Mouse (Mus musculus) hindbrain, embryonic 11.5 days (tissue): ENCODE measurements around the gene Rhot2. TPM values are rescaled to one million over a fixed set of nuclear protein-coding genes. Genes with fewer than 3 reads are reported as not detected.
"Not testable (repeated sequence)": the region's sequence is repeated elsewhere in the genome, so short reads cannot be mapped to it uniquely, and the experiment has no call there.

Experiments used
- ATAC-seq: fragments of 200-750 bp; cut with Nextera tagmentation; 2 replicates; pipeline ENCODE4 v1.8.0; 2017; ENCODE audit warnings: mild to moderate bottlenecking, moderate TSS enrichment, moderate library complexity; ENCODE audit not compliant: low FRiP score
- DNase-seq: peaks from one replicate; pipeline ENCODE4 v3.0.0-alpha.2; 2015; ENCODE audit warnings: low spot score
- H3K27ac ChIP-seq: fragments of 300-500 bp; sonication (generic); 2 replicates; pipeline ENCODE4 v1.5.1; 2014; ENCODE audit warnings: mild to moderate bottlenecking, low read depth, low read length
- H3K27me3 ChIP-seq: fragments of 300-500 bp; sonication (generic); 2 replicates; pipeline ENCODE4 v1.6.1; 2014; ENCODE audit warnings: mild to moderate bottlenecking, low read length, moderate library complexity, mixed read lengths; ENCODE audit not compliant: control insufficient read depth, insufficient read depth
- H3K36me3 ChIP-seq: fragments of 300-500 bp; sonication (generic); 2 replicates; pipeline ENCODE4 v1.6.1; 2014; ENCODE audit warnings: mild to moderate bottlenecking, low read length, moderate library complexity, mixed read lengths; ENCODE audit not compliant: control insufficient read depth, insufficient read depth
- H3K4me1 ChIP-seq: fragments of 300-500 bp; sonication (generic); replicated peaks from 2 replicates; pipeline ENCODE4 v1.6.1; 2014; ENCODE audit warnings: low read length, mixed read lengths; ENCODE audit not compliant: control insufficient read depth, insufficient read depth
- H3K4me2 ChIP-seq: fragments of 300-500 bp; sonication (generic); replicated peaks from 2 replicates; pipeline ENCODE4 v1.6.1; 2014; ENCODE audit warnings: mild to moderate bottlenecking, low read depth, low read length
- H3K4me3 ChIP-seq: fragments of 300-500 bp; sonication (generic); 2 replicates; pipeline ENCODE4 v1.5.1; 2014; ENCODE audit warnings: low read depth, low read length
- H3K9ac ChIP-seq: fragments of 300-500 bp; sonication (generic); 2 replicates; pipeline ENCODE4 v1.6.1; 2014; ENCODE audit warnings: low read depth, low read length
- H3K9me3 ChIP-seq: fragments of 300-500 bp; sonication (generic); 2 replicates; pipeline ENCODE4 v1.6.1; 2016; ENCODE audit warnings: low read length; ENCODE audit not compliant: control insufficient read depth
- WGBS: fragments of 180-500 bp; shearing (Covaris S2); extraction: QIAGEN DNeasy Blood & Tissue Kit; methylation state at CpG from one replicate; pipeline ENCODE4 v1.1.7; 2014; 5-methylcytosine and 5-hydroxymethylcytosine counted together
- polyA plus RNA-seq: library from polyadenylated mRNA; unstranded; fragments of >200 nt; fragmentation: Nextera tagmentation; extraction: Ambion mirVana; gene quantifications from 2 replicates; pipeline ENCODE4 v1.2.1, GENCODE M21; 2014

The Rhot2 gene
- polyA plus RNA-seq, 1 experiment from 2014 or later, result 9.3 TPM

DNA sequence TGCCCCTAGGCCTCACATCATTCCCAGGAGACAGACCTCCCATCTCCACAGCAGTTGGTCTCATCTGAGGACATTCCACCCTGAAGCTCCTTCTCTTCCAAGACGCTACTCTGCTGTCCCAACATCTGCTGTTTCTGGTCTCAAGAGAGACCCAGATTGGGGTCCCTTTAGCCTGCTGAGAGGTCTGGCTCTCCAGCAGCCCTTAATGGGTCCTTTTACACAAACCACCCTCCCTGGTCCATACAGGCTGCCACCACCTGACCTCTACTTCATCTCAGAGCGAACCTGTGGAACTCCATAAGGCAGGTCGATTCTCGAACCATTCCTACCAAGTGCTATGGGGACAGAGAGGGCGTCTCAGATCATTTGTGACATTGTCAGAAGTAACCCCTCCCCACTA is 36.6 kb downstream of the Rhot2 start:
- ATAC-seq (no peak), DNase-seq (no peak)
- H3K4me2 ChIP-seq, result peak overlapping the region; percentile 87
- 36% methylated on average over 5 of the region's 5 CpGs for WGBS
- peak overlapping the region; percentile 95; the same call in 1 of the 2 replicates for H3K9ac ChIP-seq
- H3K9me3 ChIP-seq, result no peaks in the 10 kb centered on the region
- H3K27ac ChIP-seq, result peak overlapping the region; percentile 98
- H3K4me3 ChIP-seq, result peak overlapping the region; percentile 84; the same call in 1 of the 2 replicates
- no peaks in the 10 kb centered on the region for H3K36me3 ChIP-seq
- H3K27me3 ChIP-seq, result 0 out of 2 replicates have a peak, but pooled peaks cover 2% of the 10 kb centered on the region
- peaks cover 14% of the 10 kb centered on the region; the same call in 1 of the 2 replicates for H3K4me1 ChIP-seq

DNA sequence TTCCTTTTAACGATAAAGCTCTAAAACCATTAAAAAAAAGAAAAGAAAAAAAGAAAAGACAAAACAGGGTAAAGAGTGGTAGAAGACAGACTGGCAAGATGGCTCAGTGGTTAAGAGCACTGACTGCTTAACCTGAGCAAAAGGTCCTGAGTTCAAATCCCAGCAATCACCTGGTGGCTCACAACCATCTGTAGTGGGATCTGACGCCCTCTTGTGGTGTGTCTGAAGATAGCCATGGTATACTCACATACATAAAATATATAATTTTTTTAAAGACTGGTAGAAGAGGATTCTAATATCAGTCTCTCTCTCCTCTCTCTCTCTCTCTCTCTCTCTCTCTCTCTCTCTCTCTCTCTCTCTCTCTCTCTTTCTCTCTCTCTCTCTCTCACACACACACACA is 37.2 kb downstream of the Rhot2 start:
- H3K4me3 ChIP-seq, ATAC-seq, DNase-seq, H3K9ac ChIP-seq, H3K9me3 ChIP-seq, H3K4me2 ChIP-seq, H3K27ac ChIP-seq, H3K36me3 ChIP-seq, H3K27me3 ChIP-seq: not testable (repeated sequence)
- H3K4me1 ChIP-seq, result peaks cover 16% of the 10 kb centered on the region; the same call in 1 of the 2 replicates
- 54% methylated on average over 2 of the region's 2 CpGs for WGBS

DNA sequence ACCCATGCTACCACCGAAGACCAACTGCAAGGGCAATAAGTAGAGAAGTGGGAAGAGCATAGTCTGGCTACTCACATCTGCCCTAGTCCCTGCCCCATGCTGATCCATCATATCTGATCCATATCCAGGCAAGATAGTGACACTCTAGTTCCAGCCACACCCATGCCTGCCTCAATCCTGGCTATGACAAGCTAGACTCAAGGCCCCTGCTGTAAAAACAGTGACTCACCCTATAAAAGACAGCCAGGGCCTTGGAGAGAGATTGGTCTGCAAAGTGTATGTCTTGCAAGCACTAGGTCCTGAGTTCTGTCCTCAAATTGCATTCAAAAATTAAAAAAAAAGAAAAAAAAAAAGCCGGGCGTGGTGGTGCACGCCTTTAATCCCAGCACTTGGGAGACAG is 38.1 kb downstream of the Rhot2 start:
- H3K4me1 ChIP-seq, result peaks cover 20% of the 10 kb centered on the region; the same call in 1 of the 2 replicates

DNA sequence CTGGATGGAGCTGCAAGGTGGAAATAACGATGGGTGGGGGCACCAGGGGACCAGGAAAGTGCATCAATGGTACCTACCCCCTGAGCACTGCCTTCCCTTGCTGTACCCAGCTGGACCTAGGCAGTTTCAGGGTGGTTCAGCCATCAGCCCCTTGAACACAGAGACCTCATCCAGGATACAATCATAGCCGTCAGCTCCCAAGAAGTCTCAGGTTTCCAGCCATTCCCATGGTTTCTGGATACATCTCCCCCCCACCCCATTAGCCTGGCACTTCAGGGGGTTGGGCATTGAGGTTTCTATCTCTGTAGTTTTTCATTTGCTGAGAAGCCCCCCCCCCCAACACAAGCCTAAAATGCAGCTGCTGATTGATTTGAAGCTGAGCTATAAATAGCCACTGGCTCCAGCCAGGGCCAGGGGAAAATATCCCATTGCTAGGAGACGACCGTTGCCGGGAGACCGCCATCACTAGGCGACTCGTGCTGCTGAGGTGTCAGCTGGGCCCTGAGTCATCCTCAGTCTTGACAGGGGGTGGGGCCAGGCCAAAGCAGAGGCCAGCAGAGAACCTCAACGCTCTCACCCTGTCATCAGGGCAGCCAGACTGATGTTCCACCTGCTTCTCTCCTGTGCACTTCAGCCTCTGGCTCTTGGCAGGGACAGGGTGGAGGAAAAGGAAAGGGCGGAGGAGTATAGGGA is 41.7 kb downstream of the Rhot2 start:
- Histone ChIP-seq H3K4me2 (peak overlapping the region; percentile 16), H3K27ac (peak overlapping the region; percentile 83), H3K9ac (peak overlapping the region; percentile 36; the same call in 1 of the 2 replicates), H3K36me3 (no peaks in the 10 kb centered on the region), H3K4me1 (peaks cover 12% of the 10 kb centered on the region; the same call in 1 of the 2 replicates), H3K27me3 (no peaks in the 10 kb centered on the region), H3K9me3 (no peaks in the 10 kb centered on the region), H3K4me3 (no peak overlapping the region; the same call in 1 of the 2 replicates)
- WGBS, result 12% methylated on average over 10 of the region's 10 CpGs
- DNase-seq, result peak; percentile 95
- ATAC-seq, result peak; percentile 95

More for the DNA sequence above, 38.1 kb downstream of the Rhot2 start:
- no peak overlapping the region for H3K27ac ChIP-seq
- 87% methylated on average over 4 of the region's 4 CpGs for WGBS
- no peak overlapping the region for H3K4me3 ChIP-seq
- no peak overlapping the region for H3K4me2 ChIP-seq
- H3K9ac ChIP-seq, result no peak overlapping the region
- H3K9me3 ChIP-seq, result no peaks in the 10 kb centered on the region
- DNase-seq (no peak), ATAC-seq (no peak)
- no peaks in the 10 kb centered on the region for H3K36me3 ChIP-seq
- H3K27me3 ChIP-seq, result no peaks in the 10 kb centered on the region

DNA sequence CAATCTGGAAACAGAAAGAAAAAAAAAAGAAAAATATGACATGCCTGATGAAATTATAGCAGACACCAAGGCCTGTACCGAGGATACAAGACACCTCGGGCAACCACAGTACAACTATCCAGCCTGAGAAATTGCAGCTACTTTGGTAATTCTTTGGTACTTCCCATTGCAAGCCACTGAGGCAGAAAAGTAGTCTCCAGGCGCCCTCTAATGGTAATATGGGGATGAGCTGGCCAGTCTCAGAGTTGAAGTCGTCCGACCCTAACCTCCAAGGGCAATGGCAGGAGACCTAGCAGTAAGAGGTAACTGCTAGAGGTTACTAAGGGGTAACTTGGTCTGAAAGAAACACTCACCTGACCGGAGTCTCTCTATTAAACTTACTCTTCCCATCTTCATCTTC is 43.6 kb downstream of the Rhot2 start:
- Histone ChIP-seq H3K27ac (no peak overlapping the region), H3K4me3 (no peak overlapping the region), H3K9ac (no peak overlapping the region), H3K9me3 (no peaks in the 10 kb centered on the region), H3K36me3 (no peaks in the 10 kb centered on the region), H3K27me3 (no peaks in the 10 kb centered on the region), H3K4me2 (no peak overlapping the region), H3K4me1 (peaks cover 15% of the 10 kb centered on the region)
- WGBS, result 9% methylated on average over 6 of the region's 6 CpGs
- DNase-seq (peak; percentile 82), ATAC-seq (no peak)

DNA sequence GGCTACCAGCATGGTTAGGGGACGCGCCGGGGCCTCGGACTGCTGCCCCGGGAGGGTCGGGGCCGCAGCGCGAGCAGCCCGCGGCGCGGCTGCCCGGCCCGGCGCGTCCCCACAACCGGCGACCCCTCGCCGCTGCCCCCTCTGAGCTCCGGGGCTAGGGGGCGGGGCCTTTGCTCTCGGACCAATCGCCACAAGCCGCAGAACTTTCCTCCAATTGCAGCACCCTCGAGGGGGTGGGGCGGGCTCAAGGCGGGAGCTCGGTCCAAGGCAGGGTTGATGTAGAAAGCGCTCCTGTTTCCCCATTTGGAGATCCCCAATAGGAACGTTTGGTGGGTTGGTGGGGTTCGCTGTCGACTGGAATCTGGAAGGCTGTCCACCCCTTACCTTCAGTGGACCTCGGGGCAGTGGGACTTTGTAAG is 47.7 kb downstream of the Rhot2 start, which contains the start of gene Metrn:
Metrn (minus strand) TSS at position 186 of the 419 bp plus-strand sequence.
- peak; percentile 67 for ATAC-seq

DNA sequence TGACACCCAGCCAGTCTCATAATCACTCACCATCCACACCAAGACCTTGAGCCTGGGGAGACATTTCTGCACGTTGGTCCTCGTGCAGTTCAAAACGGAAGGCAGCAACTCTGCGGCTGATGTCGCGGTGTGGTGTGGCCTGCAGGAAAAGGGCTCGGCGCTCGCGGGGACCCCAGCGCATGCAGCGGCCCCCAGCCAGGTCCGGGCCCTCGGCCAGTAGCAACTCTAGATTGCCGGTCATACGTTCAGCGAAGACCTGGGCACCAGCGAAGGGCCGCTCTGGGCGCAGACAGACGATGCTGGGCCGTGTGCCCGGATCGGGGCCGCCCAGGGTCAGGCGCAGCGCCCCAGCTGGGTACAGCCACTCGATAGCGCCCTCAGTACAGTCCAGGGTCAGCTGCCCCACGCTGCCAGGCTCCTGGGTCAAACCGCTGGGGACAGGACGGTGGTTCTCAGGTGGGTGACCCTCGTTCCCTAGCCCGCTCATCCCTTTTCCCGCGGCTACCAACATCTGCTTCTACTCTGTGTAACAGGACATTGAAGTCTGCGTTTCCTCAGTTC is 48.4 kb downstream of the Rhot2 start:
- peaks cover 21% of the 10 kb centered on the region for H3K4me1 ChIP-seq

More for the DNA sequence above, 47.7 kb downstream of the Rhot2 start, which contains the start of gene Metrn:
- Histone ChIP-seq H3K9me3 (no peaks in the 10 kb centered on the region), H3K27me3 (no peaks in the 10 kb centered on the region), H3K4me2 (peak within 1 kb of the TSS; percentile 95), H3K27ac (peak within 1 kb of the TSS; percentile 94), H3K4me3 (peak within 1 kb of the TSS; percentile 80), H3K36me3 (no peaks in the 10 kb centered on the region), H3K4me1 (peaks cover 18% of the 10 kb centered on the region), H3K9ac (peak within 1 kb of the TSS; percentile 82)
- peak; percentile 93 for DNase-seq
- under 1% methylated on average over 23 of the region's 35 CpGs for WGBS

DNA sequence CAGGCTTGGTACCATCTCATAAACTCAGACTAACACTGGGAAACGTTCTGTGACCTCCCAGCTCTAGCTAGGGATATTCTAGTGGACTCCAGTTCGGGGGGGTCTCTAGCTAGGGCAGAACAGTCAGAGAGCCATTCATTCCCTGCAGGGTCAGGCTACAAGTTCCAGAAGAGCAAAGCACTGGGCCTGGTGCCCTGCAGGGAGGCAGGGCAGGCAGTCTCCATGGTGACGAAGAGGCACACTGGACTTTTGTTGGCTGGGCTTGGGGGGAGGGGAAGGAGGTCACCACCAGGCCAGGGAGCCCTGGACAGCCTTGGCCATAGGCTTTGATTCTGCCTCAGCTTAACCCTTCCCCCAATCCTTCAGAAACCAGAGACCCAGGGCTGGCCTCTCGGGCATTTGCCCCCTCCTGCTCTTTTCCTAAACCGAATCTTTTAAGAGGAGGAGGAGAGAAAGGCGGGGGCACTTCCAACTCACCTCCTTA is 49.0 kb downstream of the Rhot2 start, which contains the start of gene AC134908.4:
AC134908.4 (minus strand) TSS at position 51 of the 484 bp plus-strand sequence.
- Histone ChIP-seq H3K4me1 (peaks cover 23% of the 10 kb centered on the region), H3K9ac (peak within 1 kb of the TSS; percentile 82), H3K36me3 (no peaks in the 10 kb centered on the region), H3K27me3 (no peaks in the 10 kb centered on the region), H3K4me3 (peak within 1 kb of the TSS; percentile 80), H3K27ac (peak within 1 kb of the TSS; percentile 94), H3K9me3 (no peaks in the 10 kb centered on the region), H3K4me2 (peak within 1 kb of the TSS; percentile 95)
- ATAC-seq (peak; percentile 48; the same call in 1 of the 2 replicates), DNase-seq (peak; percentile 78)
- WGBS, result 2% methylated on average over 6 of the region's 6 CpGs

More for the DNA sequence above, 48.4 kb downstream of the Rhot2 start:
- no peak for ATAC-seq
- Histone ChIP-seq H3K27ac (peak overlapping the region; percentile 94), H3K9me3 (no peaks in the 10 kb centered on the region), H3K27me3 (no peaks in the 10 kb centered on the region), H3K36me3 (no peaks in the 10 kb centered on the region), H3K4me3 (peak overlapping the region; percentile 80), H3K4me2 (peak overlapping the region; percentile 95), H3K9ac (peak overlapping the region; percentile 82)
- peak; percentile 56 for DNase-seq
- 0% methylated on average over 37 of the region's 37 CpGs for WGBS
